Mouse (Mus musculus) Patski (cell line): Measurements from ENCODE around the gene Desi1. TPM values are rescaled to one million over a fixed set of nuclear protein-coding genes. Genes with fewer than 3 reads are reported as not detected.

ENCODE experiments used
- ATAC-seq: fragments of 100-300 bp; one replicate; pipeline ENCODE4 v1.8.0; 2021
- CTCF ChIA-PET: fragments of 350-600 bp; sonication (Branson Sonifier 250); formaldehyde crosslinking; loops from one replicate; lab custom pipeline; 2022; ENCODE audit warnings: inconsistent platforms; lab: Charles Lee
- POLR2A ChIA-PET: fragments of 350-600 bp; sonication (Branson Sonifier 250); formaldehyde crosslinking; loops from one replicate; lab custom pipeline; 2022; ENCODE audit warnings: antibody characterized with exemption, inconsistent platforms; lab: Charles Lee
- DNase-seq: peaks from one replicate; pipeline ENCODE4 v3.0.0-alpha.2; 2011; ENCODE audit warnings: low read depth, low spot score
- H3K27me3 ChIP-seq: fragments of 371-371 bp; one replicate; pipeline ENCODE4 v1.5.1; 2021
- CTCF ChIP-seq: fragments of 100-300 bp; IDR thresholded peaks from one replicate; pipeline ENCODE4 v1.5.1; 2021
- in situ Hi-C: fragments of 300-500 bp; cut with MboI; formaldehyde crosslinking; loops from 3 replicates; pipeline ENCODE4 v1.11.1; 2018; ENCODE audit warnings: low pct_unique_long_range_greater_than_20kb, mixed read lengths
- polyA plus RNA-seq: library from polyadenylated mRNA; unstranded; gene quantifications from one replicate; pipeline ENCODE4 v1.2.3, GENCODE M21; 2021

Gene Desi1
- polyA plus RNA-seq, 1 experiment from 2014 or later = 57.0 TPM

DNA sequence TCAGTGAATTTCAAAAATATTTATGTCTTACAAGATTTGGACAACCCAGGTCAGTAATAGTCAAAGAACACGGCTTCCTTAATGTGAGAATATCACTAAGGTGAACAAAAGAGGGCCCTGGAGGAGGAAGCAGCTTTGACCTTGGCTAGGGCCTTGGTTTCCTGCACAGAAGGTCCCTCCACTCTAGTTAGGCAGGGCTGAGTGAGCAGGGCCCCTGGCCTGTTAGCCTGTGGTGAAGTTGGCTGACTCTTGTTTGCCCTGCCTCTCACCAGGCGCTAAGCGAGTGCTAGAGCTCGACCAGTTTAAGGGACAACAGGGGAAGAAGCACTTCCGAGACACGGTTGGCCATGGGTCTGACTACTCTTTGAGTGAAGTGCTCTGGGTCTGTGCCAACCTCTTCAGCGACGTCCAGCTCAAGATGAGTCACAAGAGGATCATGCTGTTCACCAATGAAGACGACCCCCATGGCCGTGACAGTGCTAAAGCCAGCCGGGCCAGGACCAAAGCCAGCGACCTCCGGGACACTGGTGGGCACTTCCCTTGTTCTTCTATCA, 11.1 kb downstream of the Desi1 start:
- ChIA-PET CTCF (interaction anchor here (1.2 kb wide), 1 partner anchor 14 kb away, joined by 3 read pairs; no protein-coding TSS in a partner anchor), POLR2A (no interaction called here)
- TF ChIP-seq CTCF = no peak
- ATAC-seq (no peak), DNase-seq (no peak)
- in situ Hi-C loops = no loop called here
- H3K27me3 ChIP-seq = no peaks in the 10 kb centered on the region

DNA sequence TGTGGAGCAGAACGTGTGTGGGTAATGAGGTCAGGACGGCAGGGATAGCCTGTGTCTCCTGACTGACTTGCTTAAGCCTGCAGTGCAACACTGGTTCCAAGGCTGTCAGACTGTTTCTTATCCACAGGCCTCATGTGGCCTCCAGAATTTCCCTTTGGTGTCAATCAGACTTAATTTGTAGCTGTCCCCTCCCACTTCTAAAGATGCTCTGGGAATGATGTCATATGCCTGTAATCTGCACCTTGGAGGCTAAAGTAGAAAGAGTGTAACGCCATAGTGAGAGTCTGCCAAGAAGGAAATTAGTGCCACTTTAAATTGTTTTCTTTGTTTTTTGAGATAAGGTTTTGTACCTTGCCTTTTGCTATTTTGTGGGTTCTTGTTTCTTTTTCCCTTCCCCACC, 14.4 kb downstream of the Desi1 start:
- ATAC-seq (no peak), DNase-seq (no peak)
- POLR2A ChIA-PET = no interaction called here
- H3K27me3 ChIP-seq = no peaks in the 10 kb centered on the region
- no peak for TF ChIP-seq CTCF
- in situ Hi-C loops = no loop called here
- CTCF ChIA-PET = interaction anchor here (1.1 kb wide), 2 partner anchors 10 to 50 kb away, joined by 3 read pairs; no protein-coding TSS in a partner anchor

DNA sequence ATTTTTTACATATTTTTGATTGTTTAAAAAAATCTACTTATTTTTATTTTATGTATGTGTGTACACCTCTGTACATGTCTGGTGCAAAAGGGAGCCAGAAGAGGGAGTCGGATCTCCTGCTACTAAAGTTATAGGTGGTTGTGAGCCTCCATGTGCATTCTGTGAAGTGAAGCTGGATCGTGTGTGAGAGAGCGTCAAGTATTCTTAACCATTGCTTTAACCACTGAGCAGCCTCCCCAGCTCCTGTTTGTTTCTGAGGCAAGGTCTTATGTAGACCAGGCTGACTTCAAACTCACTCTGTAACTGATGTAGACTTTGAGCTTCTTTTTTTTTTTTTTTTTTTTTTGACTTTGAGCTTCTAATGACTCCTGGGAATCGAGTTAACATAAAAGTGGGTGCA, 16.2 kb downstream of the Desi1 start:
- ChIA-PET POLR2A (interaction anchor here (0.6 kb wide), 2 partner anchors 20 to 109 kb away, joined by 3 read pairs; no protein-coding TSS in a partner anchor), CTCF (interaction anchor here (1.0 to 1.7 kb wide), 2 partner anchors 17 to 147 kb away, joined by 3 to 4 read pairs; no protein-coding TSS in a partner anchor)
- no peak for DNase-seq
- H3K27me3 ChIP-seq = no peaks in the 10 kb centered on the region
- in situ Hi-C loops = no loop called here
- ATAC-seq = no peak
- no peak for TF ChIP-seq CTCF

DNA sequence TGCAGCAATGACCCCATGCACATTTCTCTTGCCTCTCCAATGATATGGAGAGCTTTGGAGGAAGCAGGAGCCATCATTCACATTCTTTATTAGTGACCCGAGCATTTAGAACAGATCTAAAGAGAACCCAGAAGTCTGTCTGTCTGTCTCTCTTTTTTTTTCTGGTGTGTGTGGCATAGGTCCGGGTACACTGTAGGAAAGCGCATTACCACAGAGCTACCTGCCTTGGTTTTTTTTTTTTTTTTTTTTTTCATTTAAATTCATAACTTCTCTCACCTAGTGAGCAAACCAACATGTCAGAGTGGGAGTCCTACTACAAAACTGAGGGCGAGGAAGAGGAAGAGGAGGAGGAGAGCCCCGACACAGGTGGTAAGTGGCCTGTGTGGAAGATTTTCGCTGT, 16.8 kb downstream of the Desi1 start:
- in situ Hi-C loops = no loop called here
- ATAC-seq (no peak), DNase-seq (no peak)
- no peaks in the 10 kb centered on the region for H3K27me3 ChIP-seq
- POLR2A ChIA-PET = interaction anchor here (0.6 kb wide), 1 partner anchor 1381 kb away, joined by 7 read pairs; no protein-coding TSS in a partner anchor
- TF ChIP-seq CTCF = no peak
- CTCF ChIA-PET = interaction anchor here (1.7 kb wide), 1 partner anchor 148 kb away, joined by 4 read pairs; no protein-coding TSS in a partner anchor

DNA sequence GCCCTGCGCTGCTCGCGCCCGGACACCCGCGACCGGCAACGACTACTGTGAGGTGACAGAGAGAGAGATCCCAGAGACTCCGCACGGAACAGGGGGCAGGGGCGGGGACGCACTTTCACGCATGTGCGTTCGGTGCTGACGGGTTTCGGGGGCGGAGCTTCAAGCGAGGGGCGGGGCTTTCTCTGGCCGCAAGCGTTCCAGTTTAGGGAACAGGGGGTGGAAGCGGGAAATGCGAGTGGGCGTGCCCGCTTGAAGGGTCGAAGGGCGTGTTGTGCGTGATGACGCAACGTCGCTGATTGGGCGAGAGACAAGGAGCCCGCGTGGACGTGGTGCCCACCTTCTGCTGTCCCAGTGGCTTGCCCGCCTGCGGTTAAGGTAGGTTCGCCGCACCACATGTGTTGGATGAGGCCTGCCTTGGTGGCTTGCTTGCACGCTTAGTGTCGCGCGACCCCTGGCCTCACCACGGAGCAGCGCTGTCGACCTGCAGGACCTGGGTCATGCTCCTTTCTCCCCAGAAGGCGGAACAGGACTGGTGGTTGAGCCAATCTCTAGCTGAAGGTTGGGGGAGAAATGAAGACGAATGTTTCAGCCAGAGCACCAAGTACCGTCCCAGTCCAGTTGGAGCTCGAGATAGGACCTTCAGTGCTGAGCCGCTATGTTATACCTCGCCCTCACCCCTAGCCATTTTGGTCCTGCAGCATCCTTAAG, 17.4 kb downstream of the Desi1 start:
- TF ChIP-seq CTCF = no peak
- CTCF ChIA-PET = interaction anchor here (1.0 to 2.2 kb wide), 4 partner anchors 19 to 149 kb away, joined by 3 to 12 read pairs (median 4); partner anchors contain the start of gene Pmm1
- DNase-seq = peak; percentile 94
- ATAC-seq = peak; percentile 70
- in situ Hi-C loops = no loop called here
- POLR2A ChIA-PET = interaction anchor here (0.6 to 0.8 kb wide), 3 partner anchors 20 to 1381 kb away, joined by 3 to 7 read pairs (median 3); no protein-coding TSS in a partner anchor
- no peaks in the 10 kb centered on the region for H3K27me3 ChIP-seq

DNA sequence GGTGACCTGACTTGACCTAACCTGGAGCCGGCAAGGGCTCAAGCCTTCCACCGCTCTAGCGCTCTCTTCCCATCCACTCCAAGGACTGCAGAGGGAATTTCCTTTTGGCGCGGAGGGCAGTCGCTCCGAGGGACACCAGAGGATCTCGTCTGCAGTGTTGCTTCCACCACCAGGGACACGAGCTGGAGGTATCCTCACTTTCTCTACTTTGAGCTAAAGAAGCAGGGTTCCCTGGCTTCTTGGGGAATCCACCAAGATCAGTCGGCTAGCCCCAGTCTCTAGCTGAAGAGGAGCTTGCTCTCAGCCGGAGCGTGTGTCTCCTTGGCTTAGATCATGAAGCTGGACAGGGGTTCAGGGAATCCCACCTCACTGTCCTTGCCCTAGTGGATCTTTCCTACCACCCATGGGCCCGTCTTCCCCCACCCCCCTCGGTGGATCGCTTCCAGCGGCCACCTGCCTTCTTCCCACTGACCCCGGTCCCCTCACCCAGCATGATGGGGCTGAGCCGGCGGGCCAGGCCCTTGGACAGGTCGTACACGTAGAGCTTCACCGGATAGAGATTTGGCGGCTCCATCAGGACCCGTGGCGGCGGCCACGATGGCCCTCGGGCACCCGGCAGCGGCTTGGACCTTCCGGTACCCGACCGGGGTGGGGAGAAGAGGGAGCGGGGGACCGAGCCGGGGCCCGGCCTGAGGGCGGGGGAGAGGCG, 18.1 kb downstream of the Desi1 start:
- CTCF ChIA-PET = interaction anchor here (1.0 to 2.2 kb wide), 3 partner anchors 20 to 77 kb away, joined by 3 to 12 read pairs (median 5); partner anchors contain the start of gene Pmm1
- peak; percentile 52 for ATAC-seq
- POLR2A ChIA-PET = interaction anchor here (0.6 to 1.1 kb wide), 3 partner anchors 19 to 82 kb away, joined by 3 to 4 read pairs (median 3); no protein-coding TSS in a partner anchor
- DNase-seq = no peak
- no peak for TF ChIP-seq CTCF
- H3K27me3 ChIP-seq = no peaks in the 10 kb centered on the region
- in situ Hi-C loops = no loop called here

DNA sequence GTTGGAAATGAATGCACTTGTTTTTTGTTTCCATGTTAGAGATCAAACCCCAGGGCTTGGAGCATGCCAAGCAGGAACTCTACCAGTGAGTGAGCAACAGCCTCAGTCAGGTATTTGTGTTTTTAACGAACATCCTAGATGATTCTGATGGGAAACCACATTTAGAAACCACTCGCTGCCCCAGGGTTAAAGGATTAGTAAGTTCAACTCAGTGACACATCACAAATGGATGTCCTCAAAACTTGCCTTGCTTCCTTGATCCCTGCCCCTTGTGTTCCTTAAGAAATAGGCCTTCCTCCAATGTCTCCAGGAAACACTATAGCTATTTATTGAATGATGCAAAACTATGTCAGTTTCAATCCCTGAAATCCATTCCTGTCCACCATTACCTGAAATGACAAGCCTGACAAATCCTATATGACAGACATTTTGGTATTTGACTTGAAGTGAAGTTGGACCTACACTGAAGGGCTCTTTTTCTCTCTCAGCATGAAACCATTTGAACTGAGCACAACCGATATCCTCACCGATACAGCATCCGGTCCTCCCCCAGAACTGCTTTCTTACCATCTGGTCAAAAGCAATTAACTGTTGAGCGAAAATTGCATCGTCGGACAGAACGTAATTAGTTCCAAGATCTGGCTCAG, 18.8 kb downstream of the Desi1 start:
- POLR2A ChIA-PET = interaction anchor here (1.1 kb wide), 1 partner anchor 77 kb away, joined by 4 read pairs; no protein-coding TSS in a partner anchor
- CTCF ChIA-PET = interaction anchor here (0.9 to 2.2 kb wide), 4 partner anchors 10 to 76 kb away, joined by 3 to 12 read pairs (median 3); no protein-coding TSS in a partner anchor

DNA sequence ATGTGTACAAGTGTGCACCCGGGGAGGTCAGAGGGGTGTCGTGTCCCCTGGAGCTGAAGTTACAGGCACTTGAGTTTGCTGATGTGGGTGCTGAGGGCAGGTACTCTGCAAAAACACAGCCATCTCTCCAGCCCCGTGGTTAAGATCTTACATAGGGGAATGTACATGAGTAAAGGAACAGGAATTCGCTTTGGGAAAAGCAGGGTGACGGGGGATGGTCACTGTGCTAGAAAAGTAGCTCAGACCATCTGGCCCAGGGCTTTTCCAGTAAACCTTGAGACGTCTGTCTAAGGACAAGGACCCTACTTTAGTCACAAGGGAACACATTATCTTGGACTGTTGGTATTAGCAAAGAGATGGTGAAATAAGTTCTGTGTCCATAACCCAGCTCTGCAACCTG, 21.7 kb downstream of the Desi1 start:
- ATAC-seq = peak; percentile 23
- no peak for TF ChIP-seq CTCF
- in situ Hi-C loops = no loop called here
- ChIA-PET POLR2A (interaction anchor here (0.6 kb wide), 1 partner anchor 167 kb away, joined by 4 read pairs; no protein-coding TSS in a partner anchor), CTCF (interaction anchor here (1.0 to 1.5 kb wide), 4 partner anchors 17 to 52 kb away, joined by 3 read pairs; partner anchors contain the start of genes Pmm1 and Xrcc6)
- H3K27me3 ChIP-seq = no peaks in the 10 kb centered on the region
- DNase-seq = no peak

More for the DNA sequence above, 18.8 kb downstream of the Desi1 start:
- in situ Hi-C loops = no loop called here
- DNase-seq (no peak), ATAC-seq (no peak)
- H3K27me3 ChIP-seq = no peaks in the 10 kb centered on the region
- no peak for TF ChIP-seq CTCF

DNA sequence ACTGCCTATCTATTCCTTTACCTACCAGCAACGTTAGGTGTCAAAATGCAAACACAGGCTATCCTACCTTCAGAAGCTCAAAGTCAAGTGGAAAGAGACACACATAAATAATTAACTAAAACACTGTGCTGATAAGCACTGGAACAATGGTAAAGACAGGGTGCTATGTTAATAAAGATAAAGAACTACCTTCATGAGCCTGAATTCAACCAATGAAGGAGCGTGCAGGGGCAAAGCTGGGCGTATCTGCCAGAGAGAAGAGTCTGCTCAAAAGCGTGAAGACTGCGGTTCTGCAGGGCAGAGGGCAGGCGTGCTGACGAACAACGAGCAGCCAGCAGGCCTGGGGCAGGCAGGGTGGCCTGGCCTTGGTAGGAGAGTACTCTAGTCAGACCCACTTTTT, 29.4 kb downstream of the Desi1 start:
- no peak for ATAC-seq
- no peaks in the 10 kb centered on the region for H3K27me3 ChIP-seq
- in situ Hi-C loops = no loop called here
- no peak for TF ChIP-seq CTCF
- ChIA-PET CTCF (interaction anchor here (1.5 kb wide), 1 partner anchor 10 kb away, joined by 3 read pairs; no protein-coding TSS in a partner anchor), POLR2A (no interaction called here)
- DNase-seq = no peak
